Mouse (Mus musculus) adrenal gland, postnatal 4 days (tissue): ENCODE results near the gene Id1. TPM values are rescaled to one million over a fixed set of nuclear protein-coding genes. Genes with fewer than 3 reads are reported as not detected.

Experiments
- DNase-seq, 2 experiments: peaks; one replicate each; pipeline ENCODE4 v3.0.0; 2021 to 2022; ENCODE audit warnings: low spot score in 2 of 2, mixed read lengths in 2 of 2
- total RNA-seq, 2 experiments: library from RNA; stranded (reverse); gene quantifications; 2 replicates each; pipeline ENCODE4 v1.2.3; 2021

Gene Id1
- total RNA-seq, 2 experiments from 2014 or later: 103 to 129 TPM

DNA sequence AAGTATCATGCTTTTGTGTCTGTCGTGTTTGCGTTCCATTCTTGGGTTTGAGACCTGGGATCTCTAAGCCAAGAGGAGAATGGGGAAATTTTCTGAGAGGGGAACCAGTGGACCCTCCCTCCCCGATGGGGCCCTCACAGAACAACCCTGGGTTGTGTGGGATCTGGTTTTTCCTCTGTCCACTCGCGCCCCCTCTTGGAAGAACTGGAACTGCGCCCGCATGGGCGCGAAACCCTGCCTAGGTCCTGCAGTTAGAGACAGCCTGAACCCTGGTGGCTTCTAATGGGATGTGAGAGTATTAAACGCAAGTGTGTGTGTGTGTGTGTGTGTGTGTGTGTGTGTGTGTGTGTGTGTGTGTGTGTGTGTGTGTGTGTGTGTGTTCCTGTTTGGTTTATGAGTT, 6.4 kb downstream of the Id1 start:
- DNase-seq: peak; percentile 64 to 78

DNA sequence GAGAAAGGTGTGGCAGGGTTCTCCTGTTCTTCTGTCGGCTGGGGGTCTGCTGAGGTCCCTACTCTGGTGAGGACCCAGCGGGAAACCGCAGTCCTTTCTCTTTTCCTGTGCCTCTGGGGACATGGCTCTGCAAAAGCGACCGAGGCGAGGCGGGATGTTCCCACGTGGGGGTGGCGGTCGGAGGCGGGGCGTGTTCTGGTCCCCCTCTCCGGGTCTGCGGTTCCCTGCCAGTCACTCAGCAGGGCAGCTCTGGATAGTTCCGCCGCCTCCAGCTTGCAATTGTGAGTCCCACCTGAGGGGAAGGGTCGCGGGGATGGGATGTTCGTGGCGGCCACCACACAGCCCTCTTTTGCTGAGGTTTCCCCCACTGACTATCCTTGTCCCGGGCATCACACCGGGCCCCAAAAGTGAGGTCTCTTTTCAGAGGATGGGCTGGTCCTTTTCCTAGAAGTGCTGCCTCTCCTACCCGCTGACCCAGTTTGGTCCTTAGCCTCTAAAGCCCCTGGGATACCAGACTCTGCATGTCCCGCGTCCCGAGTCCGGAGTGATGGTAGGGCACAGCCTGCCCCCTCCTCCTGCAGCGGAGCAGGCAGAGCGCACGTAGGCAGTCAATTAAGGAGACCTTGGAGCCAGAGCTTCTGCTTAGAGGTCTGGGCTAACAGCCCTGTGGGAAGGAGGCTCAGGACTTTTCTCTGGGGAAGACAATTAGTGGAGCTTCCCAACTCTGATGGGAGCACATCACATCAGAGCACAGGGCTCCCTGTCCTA, 18.1 kb downstream of the Id1 start, which contains the start of gene Cox4i2:
Cox4i2 (plus strand) TSS at position 230 of the 768 bp plus-strand sequence.
- no peak for DNase-seq

DNA sequence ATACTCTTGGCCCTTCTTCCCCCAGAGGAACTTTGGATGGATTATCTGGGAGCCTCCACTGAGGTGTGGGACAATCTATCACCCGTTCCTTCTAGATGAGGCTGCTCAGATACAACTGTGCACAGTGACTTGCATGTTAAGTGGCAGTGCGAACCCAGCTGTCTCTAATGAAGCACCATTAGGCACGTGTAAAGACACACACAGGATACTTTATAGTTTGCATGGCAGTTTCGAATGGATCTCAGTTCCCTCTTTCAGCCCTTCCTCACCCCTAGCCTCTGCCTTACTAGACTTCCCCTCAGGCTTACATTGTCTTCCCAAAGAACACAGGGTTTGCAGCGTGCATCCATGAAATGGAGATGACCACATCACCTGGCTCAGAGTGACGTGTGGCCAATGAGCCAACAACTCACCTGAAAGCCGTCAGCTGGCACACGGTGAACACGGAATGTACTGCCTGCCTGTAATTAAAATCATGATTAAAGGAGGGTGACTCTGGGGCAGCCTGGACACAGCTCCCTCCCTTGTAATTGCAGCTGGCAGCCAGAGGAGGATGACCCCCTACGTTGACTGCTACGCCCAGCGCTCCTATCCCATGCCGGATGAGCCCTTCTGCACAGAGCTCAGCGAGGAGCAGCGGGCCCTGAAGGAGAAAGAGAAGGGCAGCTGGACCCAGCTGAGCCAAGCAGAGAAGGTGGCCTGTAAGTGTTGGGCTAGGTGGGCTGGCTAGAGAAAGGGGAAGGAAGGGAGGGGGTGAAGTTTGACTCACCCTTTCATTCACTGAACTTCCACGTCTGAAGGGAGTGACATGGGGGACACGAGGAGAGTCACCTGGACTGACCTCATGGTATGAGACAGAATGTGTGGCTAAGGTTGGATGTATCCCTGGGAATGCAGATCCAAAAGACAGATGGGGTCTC, 20.7 kb downstream of the Id1 start:
- no peak for DNase-seq

DNA sequence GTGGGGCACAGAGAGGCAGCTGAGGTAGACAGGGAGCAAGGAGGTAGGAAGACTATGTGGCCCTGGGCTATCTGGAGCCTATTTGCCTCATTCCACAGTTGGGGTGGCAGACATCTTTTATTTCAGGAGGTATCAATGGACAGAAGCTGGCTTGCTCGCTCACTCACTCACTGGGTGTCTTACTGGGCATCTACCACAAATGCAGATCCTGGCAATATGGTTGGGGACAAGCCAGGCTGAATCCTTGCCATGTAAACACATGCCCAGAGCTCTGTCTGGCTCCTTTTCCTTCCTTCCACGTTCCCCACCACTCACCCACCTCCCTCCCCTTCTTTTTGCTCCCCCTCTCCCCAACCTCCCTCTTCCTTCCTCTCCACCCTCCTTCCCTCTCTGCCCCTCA, 21.4 kb downstream of the Id1 start:
- DNase-seq: no peak

DNA sequence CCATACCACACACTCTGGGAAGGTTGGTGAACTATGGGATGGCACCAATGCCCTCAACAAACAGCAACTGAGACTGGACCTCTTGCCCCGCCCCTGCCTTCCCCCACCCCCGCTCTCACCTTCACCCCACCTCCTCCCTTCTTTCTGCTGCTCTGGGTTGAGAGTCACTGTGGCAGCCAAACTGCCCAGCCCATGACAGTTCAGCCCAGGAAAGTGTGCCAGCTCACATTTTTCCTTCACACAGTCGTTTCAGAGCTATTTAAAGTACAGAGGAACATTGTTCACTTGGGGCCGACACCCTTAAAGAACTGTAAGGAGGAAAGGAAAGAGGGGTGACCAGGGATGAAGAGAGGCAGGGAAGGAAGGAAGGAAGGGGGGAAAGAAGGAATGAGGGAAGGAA, 22.3 kb downstream of the Id1 start:
- no peak for DNase-seq

DNA sequence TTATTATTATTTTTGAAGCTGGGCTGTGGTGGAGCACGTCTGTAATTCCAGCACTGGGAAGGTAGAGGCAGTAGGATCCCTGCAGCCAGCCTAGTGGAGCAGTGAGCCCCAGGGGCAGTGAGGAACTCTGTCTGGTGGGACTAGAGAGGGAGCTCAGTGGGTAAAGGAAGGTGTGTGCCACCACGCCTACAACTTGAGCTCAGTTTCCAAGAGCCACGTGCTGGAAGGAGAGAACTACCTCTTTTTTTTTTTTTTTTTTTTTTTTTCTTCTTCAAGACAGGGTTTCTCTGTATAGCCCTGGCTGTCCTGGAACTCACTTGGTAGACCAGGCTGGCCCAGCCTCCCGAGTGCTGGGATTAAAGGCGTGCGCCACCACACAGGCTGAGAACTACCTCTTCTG, 27.3 kb downstream of the Id1 start:
- DNase-seq: no peak

DNA sequence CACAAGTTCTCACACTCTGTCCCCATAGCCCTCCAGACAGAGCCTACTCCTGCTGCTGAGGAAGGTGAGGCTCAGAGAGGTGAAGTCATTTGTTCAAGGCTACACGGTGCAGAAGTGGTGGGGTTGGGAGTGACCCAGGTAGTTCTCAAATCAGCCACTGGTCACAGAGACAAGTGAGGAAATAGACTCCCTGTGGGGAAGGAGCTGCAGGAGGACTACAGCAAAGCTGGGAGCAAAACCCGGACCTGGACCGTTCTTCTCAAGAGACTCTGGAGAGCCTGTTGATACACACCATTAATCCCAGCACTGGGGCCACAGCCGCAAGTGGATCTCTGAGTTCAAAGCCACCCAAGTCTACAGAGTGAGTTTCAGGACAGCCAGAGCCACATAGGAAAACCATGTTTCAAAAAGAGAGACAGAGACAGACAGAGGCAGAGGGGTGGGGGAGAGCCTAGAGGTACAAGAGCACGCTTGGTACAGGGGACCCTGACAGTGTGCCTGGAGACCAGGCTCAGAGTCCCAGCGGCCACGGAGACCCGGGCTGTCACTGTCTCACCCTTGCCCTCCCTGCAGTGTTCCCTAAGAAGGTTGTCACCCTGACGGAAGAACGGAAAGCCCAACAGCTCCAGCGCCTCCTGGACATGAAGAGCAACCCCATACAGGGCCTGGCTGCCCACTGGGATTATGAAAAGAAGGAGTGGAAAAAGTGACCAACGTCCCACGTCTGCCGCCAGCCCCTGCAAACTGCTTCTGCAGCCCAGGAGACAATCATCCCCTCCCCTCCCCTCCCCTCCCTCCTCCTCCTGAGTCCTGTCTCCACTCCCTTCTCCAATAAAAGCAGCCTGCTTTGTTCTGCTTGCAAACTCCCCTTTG, 28.4 kb downstream of the Id1 start:
- DNase-seq: no peak

DNA sequence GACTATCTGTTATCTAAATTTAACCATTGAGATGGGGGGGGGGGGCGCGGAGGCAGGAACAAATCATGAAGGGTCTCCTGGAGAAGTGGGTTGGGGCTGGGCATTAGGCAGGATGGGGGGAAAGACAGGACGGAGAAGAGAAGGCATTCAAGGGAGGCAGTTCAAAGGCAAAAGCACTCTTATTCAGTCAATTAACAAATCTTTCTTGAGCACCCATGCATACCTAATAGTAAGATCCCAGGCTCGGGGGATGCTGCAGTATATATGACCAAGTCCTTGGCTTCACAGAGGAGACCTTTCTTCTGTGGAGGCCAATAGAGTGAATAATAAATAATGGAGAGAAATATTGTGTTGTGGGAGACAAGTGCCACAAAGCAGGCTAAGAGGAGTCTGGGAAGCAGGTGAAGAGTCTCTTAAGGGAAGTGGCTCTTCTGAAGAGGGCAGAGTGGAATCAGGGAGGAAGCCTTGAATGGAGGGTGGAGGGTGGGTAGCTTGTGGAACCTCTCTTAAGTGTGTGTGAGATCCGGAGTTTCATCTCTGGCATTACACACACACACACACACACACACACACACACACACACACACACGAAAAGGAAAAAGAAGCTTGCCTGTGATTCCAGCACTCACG, 29.1 kb downstream of the Id1 start:
- DNase-seq: no peak

DNA sequence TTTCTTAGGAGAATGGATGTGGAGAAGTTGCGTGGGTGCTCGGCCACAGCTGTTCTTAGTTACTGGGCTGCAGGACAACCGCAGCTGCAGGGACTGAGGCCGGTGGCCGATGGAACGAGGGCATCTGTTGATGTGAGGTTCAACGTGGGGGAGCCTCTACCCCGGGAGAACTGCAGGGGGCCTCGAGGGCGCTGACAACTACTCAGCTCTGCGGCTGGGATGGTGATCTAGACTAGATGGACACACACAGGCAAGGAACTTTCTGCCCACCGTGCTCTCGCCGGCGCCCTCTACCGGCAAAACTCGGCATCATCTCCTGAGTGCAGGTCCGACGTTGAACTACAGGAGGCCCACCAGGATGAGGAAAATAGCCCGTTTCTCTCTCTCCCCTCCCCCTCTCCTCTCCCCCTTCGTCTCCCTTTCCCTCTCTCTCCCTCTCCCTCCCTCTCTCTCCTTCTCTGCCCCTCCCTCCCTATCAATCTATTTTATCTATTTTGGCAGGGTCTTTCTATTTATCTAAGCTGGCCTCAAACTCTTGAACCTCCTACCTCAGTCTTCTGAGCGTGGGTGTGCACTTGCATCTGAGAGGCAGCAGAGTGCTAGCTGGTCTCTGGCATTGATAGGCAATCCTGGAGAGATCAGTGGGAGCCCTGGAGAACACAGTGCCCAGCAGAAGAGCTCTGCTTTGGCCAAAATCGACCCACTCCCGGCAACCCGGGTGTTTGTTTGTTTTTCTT, 30.5 kb downstream of the Id1 start:
- peak; percentile 80 to 91 for DNase-seq

DNA sequence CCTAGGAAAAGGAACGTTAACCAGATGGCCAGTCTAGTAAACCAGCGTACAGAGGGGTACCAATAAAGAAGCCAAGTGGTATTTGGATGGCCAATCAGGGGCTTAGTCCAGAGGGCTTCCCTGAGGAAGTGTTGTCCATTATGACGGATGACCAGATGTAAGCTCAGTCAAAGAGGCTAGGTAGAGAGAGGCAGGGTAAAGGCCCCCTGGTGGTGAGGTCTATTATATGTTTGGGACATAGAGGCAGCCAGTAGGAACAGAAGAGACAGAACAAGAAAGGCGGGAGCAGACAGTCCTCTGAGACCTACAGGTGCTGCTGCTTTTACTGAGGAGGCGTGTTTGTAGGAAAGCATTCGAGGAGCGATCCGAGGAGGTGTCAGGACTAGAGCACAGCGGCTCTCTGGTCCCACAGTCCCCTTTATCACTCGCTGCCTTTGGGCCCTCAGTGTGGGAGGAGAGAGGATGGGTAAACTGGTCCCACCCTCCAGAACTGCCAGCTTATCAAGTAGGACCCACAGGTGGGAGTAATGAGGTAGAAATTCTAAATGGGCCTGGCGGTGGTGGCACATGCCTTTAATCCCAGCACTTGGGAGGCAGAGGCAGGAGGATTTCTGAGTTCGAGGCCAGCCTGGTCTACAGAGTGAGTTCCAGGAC, 31.7 kb downstream of the Id1 start:
- DNase-seq: no peak

DNA sequence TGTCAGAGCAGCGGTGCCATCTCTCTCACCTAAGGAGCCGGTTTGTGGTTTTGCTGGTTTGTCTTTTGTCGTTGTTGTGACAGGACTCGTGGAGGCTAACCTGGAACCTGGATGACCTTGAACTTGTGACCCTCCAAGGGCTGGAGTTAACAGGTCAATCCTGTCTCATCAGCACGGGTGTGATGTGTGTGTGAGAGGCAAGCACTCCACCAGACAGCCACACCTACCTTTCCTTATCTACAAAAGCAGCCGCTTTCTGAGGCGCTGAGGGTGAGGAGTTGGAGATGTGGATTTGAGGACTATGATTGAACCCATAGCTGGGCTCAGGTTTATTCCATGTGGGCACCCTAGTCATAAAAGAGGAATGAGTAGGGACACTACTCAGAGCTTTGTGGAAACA, 33.6 kb downstream of the Id1 start:
- DNase-seq: no peak

DNA sequence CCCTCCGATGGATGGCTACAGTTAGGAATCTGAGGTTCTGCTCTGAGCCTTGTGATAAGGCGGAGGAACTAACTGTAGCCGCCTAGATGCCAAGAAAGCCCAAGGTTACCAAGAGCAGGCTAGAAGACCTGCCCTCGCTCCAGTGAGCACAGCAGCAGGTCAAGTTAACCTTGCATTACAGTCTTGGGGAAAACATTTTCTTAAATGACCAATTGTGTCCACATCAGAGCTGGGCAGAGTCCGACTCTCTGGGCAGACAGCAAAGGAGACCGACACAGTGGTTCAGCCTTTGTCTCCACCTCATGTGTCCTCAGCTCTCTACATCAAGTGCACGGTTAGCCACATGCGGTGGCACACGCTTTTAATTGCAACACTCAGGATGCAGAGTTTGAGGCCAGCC, 35.5 kb downstream of the Id1 start:
- DNase-seq: no peak

DNA sequence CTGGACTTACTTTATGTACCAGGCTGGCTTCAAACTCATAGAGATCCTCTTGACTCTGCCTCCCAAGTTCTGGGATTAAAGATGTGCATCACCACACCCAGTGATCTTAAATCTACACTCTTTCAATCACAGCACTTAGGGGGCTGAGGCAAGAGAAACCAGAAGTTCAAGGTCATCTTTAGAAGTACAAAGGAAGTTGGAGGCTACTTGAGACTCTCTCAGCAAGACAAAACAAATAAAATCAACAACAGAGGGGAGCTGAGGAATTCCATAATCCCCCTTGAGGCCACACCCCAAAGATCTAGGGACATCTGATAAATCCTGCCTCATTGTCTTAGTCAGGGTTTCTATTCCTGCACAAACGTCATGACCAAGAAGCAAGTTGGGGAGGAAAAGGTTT, 36.2 kb downstream of the Id1 start:
- no peak for DNase-seq

DNA sequence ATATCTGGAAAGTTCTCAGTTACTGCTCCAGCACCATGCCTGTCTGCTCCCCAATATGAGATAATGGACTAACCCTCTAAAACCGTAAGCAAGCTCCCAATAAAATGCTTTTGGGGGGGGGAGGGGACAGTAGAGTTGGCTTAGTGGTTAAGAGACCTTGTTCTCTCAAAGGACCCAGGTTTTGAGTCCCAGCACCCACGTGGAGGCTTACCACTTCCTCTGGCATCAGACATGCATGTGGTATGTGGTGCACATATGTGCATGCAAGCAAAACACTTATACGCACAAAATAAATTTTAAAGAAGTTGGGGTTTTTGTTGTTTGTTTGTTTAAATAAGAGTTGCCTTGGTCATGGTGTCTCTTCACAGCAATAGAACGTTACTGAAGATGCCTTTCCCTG, 39.3 kb downstream of the Id1 start:
- no peak for DNase-seq

DNA sequence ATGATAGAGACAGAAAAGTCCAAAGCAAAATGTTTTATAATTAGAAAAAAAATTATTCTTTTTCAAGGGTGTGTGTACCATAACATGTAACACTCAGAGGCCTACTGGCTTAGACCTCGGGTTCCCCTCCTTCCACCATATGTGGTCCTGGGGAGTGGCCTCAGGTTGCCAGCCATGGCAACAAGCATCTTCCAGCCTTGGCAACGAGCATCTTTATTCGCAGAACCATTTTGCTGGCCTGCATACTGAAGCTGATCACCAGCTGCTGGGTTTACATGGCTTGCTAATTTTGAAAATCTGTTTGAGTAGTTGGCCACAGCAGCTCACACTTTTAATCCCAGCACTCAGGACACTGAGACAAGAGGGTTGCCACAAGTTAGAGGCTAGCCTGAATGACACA, 40.0 kb downstream of the Id1 start:
- no peak for DNase-seq

DNA sequence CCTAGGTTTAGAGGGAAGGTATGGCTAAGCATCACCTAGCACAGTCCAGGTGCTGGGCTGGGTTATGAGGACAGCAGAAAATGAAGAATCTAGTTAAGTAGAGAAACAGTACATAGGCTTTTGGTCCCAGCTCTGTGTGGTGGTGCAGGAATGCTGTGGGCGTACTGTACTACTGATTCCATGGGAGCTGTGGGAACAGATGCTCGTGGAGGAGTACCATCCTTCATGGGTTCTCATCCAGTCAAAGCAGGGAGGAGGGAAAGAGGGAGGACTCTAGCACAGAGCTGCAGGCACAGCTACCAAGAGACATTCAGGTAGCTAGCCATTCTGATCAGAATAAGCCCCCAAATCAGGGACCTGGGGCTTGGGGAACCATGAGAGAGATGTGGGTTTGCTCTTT, 40.4 kb downstream of the Id1 start:
- no peak for DNase-seq

DNA sequence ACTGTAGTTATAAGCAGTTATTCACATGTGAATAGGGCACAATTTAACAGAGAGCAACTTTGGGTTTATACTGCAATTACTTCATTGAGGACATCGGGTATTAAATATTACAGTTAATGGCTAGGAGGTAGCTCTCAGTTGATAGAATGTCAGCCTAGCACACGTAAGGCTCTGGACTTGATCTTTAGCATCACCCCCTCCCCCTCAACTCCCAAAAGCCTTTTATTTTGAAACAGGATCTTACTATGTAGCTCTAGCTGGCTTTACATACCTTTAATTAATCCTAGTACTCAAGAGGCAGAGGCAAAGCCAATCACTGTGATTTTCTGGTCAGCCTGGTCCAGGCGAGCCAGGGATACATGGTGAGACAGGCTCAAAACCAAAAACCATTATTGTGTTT, 41.0 kb downstream of the Id1 start:
- DNase-seq: no peak

DNA sequence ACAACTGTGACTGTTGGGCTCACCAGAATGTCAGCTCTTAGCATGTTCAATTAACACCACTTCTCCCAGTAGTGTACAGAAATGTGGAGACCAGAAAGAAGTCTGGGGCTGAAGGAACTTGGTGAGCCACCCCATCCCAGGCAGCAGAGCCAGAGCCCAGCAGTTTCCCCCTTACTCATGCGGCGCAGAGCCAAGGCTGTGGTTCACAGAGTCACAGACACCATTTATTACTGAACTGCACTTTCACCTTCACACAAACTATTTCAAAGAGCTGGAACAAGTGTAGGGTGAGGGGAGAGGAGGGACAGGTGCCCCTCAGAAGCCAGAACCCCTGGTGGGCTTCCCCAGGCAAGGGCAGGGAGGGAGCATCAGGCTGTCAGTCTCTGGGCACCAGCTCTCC, 44.4 kb downstream of the Id1 start:
- DNase-seq: no peak

DNA sequence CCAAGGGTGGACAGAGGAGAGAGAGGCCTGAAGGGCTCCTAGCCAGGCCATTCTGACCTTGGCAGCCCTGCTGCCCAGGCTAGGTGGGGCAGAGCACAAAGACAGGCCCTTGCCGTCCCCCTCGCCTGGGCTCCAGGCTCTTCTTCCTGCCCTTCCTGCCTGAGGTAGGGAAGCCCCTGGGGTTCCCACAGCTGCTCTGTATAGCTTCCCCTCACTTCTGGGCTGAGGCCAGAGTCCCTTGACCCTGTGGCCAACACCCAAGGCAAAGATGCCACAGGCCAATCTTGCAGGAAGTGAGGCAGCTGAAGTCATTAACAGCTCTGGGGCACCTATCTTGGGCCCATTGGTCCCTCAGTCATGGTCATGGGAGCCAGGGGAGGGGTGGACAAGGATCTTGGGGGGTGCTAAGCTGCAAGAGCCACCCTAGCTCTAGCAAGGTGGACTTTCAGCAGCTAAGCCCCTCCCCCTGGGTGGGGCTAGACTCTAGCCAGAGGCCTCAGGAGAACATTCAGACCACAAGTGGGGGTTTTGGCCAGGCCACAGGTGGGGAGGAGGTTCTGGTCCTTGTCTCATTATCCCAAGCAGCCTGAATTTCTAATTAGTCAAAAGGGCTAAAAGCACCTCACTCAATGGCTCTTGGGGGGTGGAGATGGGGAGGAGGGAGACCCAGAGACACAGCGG, 45.1 kb downstream of the Id1 start:
- no peak for DNase-seq
